Mouse (Mus musculus): ENCODE results near the gene Gba.

The Gba gene

DNA sequence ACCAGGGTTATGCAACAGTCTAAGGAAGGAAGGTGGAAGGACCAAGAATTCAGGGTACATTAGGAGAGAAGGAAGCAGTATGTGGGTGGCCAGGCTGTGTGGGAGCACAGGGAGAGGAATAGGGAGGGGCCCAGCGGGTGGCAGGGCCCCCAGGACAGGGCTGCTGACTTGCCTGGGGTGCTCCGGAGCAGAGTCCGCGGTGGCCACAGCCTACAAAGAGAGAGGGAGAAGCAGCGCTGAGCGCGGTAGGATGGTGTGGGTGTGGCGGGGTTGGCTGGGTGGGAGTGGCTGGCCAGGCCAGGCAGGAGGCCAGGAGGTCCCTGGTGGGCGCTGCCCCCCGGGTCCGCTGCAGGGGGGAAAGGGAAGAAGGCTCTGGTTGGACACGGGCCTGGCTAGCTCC lies 35.8 kb downstream of the Gba start:
- DNase-seq (ENCODE audit: low read depth, low spot score), result no peak

DNA sequence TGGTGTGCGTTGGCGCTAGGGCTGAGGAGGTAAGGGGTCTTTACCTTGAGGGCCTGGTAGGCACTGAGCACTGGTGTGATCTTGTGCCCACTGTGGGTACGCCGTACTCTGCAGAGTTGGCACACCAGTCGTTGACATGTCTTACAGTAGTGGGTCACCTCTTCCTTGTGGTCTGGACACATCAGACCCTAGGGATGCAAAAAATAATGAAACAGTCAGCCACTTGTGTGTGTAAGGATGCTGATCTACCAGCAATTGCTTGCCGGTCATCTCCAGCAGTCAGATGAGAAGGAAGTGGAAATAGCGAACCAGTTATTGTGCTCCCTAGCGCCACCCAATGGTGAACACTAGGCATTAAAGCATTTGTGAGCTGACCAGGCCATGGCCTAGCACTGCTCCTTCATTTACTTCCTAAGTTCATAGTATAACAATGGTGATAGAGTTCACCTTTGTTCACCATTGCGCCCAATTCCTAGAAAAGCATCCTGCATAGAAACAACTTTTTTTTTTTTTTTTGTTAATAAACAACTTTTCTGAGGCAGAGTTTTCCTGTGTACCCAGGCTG lies 39.7 kb downstream of the Gba start:
- DNase-seq (ENCODE audit: low read depth, low spot score), result no peak

DNA sequence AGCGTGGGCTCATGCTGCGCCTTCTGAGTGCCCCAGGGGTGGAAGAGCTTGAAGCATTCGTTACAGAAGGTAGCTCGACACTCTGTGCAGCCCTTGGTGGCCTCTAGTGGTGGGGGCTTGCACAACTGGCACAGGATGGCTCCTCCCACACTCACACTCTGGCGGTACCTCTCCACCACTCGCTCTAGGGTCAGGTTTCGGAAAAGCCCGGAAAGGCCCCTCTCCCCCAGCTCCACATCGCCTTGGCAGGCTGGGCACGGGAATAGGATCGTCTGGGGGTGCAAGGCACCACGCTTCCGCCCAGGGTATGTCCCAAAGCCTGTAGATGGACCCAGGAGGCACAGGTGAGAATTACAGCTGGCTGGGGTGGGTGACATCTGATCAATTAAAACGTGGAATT lies 40.9 kb downstream of the Gba start:
- DNase-seq (ENCODE audit: low read depth, low spot score), result no peak

DNA sequence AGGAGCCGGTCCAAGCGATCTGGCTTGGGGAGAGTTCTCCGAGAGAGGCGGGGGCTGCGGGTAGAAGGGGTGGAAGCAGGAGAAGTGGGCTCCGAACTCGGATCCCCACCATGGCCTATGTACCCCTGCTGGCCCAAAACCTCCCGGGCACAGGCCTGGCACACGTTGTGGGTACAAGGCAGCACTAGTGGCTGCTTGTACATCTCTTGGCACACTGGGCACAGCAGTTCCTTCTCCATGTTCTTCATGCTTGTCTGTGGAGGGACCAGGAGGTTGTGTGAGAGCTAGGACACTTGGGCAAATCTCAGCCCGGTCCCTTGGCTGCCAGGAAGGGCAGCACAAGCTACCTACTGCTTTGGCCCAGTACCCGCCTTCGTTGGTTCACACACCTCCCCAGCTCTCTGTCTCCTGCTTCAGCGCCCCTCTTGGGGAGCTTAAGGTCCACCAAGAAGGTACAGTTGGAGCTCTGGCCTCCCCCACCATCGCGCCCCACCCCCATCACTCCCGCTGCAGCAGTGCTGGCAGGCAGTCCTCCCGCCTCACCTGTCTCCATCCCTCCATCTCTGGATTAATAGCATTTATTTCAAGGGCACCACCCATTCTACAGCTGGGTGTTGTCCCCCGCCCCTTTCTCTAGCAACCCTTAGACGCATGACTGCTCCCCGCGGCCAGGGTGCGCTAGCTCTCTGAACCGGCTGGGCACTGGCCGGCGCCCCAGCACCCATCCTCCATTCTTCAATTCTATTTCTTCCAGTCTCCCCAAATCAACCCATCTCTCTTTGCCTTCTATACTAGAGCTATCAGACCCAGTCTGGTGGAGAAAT lies 41.6 kb downstream of the Gba start:
- no peak for DNase-seq (ENCODE audit: low read depth, low spot score)

DNA sequence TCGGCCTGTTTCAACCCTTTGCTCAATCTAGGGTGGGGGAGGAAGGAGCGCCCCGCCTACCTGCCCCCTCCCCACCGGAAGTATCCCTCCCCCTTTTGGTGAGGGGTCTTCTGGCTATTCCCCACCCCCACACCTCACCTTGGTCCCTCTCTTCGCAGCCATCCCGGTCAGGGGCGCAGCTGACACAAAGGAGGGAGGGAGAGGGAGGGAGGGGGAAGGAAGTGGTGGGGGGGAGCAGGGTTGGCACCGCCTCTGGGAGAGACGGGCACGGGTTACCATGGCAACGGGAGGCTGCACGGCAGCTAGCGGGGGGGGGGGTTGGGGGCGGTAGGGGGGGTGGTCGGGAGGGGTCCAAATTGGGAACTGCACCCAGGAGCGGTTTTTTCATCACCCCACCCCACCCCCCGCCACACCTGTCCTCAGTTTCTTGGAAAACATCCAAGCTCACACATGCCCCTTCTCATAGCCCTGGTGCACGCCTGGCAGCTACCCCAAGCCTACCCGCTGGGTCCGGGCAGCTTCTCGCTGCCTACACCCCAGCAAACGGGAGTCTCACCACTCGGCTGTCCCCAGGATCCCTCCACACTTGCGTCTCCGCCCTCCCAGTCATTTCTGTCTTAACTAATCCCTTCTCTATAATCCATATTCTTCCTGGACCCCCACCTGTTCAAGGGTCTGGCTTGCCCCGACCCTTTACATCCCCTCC lies 42.4 kb downstream of the Gba start:
- DNase-seq (ENCODE audit: low read depth, low spot score), result no peak

DNA sequence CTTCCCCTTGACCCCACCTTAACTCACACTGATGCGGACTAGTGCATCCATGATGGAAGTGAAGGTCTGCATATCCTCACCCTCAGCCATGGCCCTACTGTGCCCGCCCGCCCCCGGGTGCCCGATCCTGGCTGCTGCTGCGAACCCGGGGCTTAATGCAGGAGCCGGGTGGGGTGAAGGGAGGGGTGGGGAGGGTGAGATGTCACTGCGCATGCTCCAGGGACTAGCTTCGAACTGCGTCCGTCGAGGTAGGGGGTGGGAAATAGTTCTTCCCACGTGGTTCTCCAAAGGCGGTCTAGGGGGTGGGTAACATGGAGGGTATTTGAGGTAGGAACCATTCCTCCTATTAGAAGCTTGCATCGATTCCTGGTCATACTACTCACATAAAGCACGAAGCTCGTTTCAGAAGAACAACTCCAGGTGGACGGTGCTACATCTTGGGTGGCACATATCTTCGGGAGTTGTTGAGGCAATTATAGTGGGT lies 43.0 kb downstream of the Gba start, which contains the start of gene Krtcap2:
TSS of gene Krtcap2 (plus strand) at position 279 of the 484 bp plus-strand sequence.
- DNase-seq (ENCODE audit: low read depth, low spot score), result peak; percentile 91

DNA sequence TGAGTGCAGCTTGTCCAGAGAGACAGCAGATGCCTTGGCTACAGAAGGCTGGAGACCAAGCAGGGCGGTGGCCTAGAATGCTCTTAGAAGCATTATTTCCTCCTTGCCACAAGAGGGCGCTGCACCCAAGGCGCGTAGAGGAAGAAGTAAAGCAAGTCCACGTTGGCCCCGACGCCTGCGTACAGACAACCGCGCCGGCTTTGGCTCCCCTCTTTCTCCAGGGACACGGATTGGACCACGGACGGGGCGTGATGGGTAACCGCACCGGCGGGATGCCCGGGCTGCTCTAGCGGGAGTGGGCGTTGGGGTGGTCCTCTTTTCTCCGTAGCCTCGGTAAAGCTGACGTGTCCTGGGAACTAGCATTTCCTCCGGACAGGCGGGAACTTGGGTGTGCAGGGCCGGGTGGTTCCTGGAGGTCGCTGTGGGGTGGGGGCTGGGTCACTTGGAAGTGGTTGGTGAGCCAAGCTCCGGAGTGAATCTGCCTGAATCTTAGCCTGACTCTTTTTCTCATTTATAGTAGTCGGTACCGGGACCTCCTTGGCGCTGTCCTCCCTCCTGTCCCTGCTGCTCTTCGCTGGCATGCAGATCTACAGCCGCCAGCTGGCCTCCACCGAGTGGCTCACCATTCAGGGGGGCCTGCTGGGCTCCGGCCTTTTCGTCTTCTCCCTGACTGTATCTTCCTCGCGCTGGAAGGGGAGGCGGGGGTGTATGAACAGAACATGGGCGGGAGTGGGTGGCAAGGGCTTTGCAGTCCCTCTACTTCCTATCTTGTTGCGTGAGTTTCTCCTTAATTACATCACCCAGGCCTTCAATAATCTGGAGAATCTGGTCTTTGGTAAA lies 43.8 kb downstream of the Gba start, which contains the start of gene Trim46:
TSS of gene Trim46 (minus strand) at position 49 of the 840 bp plus-strand sequence.
- peak; percentile 90 for DNase-seq (ENCODE audit: low read depth, low spot score)

DNA sequence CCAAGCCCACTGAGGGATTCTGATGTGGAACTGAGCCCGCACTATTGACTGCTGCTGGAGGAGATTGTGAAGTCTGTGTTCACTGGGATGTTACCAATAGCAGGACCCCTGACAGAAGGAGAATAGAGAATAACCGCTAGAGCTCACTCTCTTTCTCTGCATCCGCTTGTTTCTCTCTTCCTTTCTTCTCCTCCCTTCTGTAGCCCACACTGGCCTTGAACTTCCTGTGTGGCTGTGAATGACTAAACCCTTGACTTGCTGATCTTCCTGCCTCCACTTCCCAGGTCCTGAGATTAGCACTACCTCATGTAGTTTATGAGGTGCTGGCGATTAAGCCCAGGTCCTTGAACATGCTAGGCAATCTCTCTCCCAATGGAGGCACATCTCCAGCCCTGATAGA lies 44.7 kb downstream of the Gba start:
- DNase-seq (ENCODE audit: low read depth, low spot score), result no peak

DNA sequence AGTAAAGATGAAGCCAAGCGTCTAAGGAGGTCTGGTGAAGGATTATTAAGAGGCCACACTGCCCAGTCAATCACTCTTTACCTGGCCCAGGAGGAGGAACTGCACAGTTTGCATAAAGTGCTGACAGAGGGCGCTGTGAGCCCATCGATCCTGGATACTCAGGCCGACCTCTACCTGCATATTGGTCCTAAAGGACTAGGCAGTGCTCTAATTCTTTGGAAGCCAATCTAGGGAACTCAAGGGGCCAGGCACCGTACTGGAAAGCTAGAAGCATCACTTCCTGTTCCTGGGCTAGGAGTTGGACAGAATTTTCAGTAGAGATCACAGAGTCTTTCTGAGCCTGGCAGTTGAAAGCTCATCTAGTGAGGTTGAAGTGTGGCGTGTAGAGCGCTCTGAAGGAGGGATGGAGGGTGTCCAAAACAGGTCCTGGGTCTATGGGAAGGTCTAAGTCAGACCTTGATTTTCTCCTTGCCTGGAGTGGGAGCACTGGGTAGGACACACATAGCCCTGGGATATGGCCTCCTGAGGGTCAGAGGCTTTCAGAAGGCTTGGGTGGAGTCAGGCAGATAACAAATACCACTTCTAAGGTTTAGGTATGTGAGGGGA lies 47.8 kb downstream of the Gba start:
- DNase-seq (ENCODE audit: low read depth, low spot score), result no peak

DNA sequence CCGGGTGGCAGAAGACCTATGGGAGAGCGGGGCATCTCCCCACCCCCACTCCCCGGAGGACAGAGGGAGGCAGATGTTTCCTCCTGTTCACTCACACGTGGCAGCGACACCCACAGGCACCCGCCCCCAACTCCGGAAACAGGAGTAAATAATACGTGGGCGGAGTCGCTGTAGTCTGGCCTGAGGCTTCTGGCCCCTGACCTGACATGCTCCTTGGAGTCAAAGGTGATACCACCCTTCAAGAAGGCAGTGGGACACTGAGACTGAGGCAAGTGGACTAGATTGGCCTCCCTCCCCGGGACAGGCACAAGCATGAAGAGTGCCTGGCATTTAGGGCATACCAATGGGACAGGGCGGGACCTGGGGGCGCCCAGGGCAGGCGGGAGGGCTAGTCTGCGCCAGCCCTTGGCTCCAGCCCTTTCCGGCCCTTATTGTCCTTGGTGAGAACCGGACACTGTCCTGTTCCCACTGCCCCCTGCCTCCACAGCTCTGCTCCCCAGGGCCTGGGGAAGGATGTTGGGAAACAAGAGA lies 48.7 kb downstream of the Gba start:
- DNase-seq (ENCODE audit: low read depth, low spot score), result no peak

DNA sequence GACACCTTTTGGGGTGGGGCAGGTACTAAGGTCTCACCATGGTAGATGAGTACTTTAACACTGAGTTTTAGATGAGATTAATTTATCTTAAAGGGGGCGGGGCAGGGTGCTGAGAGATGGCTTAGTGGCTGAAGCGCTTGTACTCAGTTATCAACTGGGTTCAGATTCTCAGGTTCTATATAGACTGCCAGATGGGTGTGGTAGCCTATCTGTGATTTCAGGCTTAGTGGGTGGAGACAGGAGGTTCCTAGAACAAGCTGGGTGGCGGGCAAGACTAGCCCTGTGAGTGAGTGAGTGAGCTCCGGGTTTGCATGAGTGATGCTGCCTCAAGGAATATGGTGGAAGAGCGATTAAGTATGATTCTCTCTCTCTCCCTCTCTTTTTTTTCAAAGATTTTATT lies 52.3 kb downstream of the Gba start:
- no peak for DNase-seq (ENCODE audit: low read depth, low spot score)

DNA sequence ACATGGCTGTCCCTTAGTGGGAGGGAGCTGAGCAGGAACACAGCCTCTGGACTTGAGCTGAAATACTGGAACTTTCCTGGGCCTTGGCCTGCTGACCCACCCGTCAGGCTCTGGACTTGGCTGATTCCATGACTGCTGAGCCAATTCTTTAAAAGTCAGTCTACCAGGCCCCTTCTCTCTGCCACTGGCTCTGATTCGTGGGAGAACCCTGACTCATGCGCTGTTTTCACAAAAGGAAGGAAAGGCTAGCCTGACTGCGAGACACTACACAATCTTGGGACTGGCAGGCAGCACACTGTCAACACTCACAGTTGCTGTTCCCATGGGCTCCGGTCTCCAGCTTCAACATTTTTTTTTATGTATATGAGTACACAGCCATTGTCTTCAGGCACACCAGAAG lies 53.4 kb downstream of the Gba start:
- no peak for DNase-seq (ENCODE audit: low read depth, low spot score)
